Mouse (Mus musculus) c-Kit-positive CD71-positive TER-119-negative erythroid progenitor cells, embryonic 14.5 days (primary cell): ENCODE data around the gene Ccdc180.
A peak's percentile ranks its signal among the peaks of the same experiment; 100 is the strongest.

ENCODE experiments used
- DNase-seq: peaks from one replicate; pipeline ENCODE4 v3.0.0-alpha.2; 2013; ENCODE audit warnings: low read depth

Ccdc180 gene

GRCm38 (mm10) chr4:45890066-45890761 lies at the start of gene Ccdc180:
TSS of gene Ccdc180 (plus strand) at chr4:45890303.
- DNase-seq = peak; percentile 14

GRCm38 (mm10) chr4:45844355-45844754 lies 45.7 kb upstream of the Ccdc180 start:
- DNase-seq = peak; percentile 32

- DNase-seq = no peak
These were observed 43.8 kb upstream of the Ccdc180 start for GRCm38 (mm10) chr4:45846263-45846662.

GRCm38 (mm10) chr4:45848109-45848824 lies 41.8 kb upstream of the Ccdc180 start, which contains the start of gene Stra6l:
TSS of gene Stra6l (plus strand) at chr4:45848664.
- no peak for DNase-seq

GRCm38 (mm10) chr4:45848825-45849156 lies 41.3 kb upstream of the Ccdc180 start:
- no peak for DNase-seq

- DNase-seq = no peak
These were observed 40.7 kb upstream of the Ccdc180 start for GRCm38 (mm10) chr4:45849419-45849818.

DNA sequence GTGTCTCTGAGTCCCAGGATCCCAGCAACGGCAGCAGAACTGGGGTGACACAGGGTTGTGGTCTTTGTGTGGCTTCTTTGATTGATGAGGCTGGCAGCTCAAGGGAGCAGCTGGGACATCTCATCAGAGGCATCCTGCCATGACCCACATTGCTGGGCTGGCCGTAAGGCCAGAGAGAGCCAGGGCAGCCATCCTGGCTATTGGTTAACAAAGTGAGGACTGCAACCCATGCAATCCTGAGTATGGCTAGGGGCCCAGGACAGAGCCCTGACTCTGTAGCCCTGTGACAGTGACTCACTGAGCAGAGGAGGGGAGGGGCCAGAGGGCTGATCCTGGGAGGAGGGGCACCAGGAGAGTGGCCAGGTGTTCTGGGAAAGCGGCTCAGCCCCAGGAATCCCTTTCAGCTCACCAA lies 38.5 kb upstream of the Ccdc180 start:
- DNase-seq = no peak

- DNase-seq = no peak
These were observed 36.4 kb upstream of the Ccdc180 start for GRCm38 (mm10) chr4:45853496-45854246.

- DNase-seq = peak; percentile 19
These were observed 34.2 kb upstream of the Ccdc180 start for GRCm38 (mm10) chr4:45855803-45856424.

GRCm38 (mm10) chr4:45861160-45861559 lies 28.9 kb upstream of the Ccdc180 start:
- DNase-seq = no peak

DNA sequence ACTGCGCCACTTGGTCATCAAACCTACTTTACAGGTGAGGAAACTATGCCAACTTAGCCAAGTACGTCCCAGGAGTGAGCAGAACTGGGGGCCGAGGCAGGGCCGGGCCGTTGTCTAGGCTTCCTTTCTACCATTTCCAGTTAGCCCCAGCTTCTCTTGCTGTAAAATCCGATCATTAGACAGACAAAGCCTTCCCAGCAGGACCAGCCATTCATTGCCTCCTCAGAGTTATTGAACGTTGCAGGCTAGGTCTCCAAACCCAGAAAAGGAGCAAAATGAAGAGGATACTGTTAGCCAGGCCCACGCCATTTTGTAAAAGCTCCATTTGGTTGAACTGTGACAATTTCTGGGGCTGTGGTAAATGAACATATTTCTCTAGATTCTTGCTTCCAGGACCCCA lies 22.7 kb upstream of the Ccdc180 start:
- DNase-seq = no peak

DNA sequence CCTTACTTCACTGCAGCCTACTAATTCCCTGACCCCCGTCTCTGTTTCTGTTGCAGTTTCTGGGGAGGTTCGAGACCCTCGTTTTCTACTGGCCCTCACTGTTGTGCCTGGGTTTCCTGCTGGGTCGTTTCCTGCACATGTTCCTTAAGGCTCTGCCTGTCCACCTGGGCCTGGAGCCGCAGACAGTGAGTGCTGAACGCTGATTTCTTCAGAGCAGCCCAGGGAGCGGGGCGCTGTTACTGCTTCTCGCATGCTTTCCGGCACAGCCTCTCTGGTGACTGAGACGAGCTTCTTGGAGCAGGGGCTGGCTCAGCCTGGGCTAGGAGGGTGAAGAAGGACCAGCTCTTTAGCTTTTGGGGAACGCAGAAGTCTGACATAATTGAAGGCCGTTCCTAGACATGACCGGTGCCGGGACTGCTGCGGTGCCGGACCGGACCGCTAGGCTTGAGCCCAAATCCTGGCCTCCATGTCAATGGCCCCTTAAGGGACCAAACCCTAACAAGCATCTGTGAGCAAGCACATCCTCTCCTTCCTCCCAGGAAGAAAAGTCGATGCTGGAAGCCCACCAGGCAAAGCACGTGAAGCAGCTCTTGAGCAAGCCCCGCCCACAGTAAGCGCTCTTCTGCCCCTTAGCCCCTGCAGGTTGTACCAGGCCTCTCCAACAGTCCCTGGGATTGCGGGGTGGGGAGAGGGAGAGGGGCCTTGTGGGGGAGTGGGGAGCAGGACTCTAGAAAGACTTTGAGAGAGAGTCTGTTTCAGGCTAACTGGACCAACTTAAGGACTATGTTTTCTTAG lies 20.9 kb upstream of the Ccdc180 start:
- DNase-seq = no peak

DNA sequence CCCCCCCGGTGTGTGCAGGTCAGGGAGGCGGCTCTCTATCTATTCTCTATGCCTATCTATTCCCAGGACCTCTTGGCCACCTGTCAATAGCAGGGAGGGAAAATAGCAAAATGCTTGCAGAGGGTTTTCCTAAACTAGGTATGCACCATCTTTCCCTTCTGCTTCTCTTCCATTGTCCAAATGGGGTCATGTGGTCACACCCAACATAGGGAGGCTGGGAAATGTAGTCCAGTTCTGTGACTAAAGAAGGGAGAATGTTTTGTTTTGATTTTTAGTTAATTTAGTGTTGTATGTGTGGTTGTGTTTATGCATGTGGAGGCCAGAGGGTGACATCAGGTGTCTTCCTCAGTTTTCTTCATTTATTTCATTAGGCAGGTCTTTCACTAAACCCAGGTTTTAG lies 18.0 kb upstream of the Ccdc180 start:
- no peak for DNase-seq

- peak; percentile 13 for DNase-seq
These were observed 11.2 kb upstream of the Ccdc180 start for GRCm38 (mm10) chr4:45878929-45879328.

- no peak for DNase-seq
These were observed 7.6 kb upstream of the Ccdc180 start for GRCm38 (mm10) chr4:45882521-45882920.

GRCm38 (mm10) chr4:45883250-45883649 lies 6.9 kb upstream of the Ccdc180 start:
- DNase-seq = no peak

GRCm38 (mm10) chr4:45889487-45889886 lies 616 bp upstream of the Ccdc180 start:
- no peak for DNase-seq

DNA sequence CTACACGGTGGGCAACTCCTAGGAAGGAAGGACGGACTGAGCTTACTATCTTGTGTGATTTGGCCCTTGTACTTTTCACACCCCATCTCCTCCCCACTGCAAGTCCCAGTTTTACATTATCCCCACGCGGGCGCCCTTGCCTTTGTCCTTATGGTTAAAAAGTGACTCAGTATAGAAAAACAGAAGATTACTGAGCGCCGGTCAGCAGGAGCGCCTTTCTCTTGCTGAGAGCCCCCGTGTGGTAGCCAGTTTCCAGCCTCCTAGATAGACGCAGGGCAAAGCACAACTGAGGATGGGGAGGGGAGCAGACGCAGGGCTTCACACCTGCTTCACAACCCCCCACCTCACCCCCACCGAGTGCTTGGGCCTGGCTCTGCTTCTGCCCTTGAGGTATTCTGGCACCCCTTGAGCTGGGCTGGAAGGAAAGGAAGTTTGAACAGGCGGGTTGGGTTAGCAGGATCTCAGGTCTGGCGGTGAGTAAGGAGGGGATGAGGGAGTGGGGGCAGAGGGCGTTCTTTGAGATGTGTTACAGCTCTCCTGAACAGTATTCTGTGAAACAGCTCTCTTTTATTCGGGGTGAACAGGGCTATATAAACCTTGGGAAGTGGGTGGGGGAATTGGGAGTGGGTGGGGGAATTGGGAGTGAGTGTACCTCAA lies 6.5 kb downstream of the Ccdc180 start:
- DNase-seq = no peak

GRCm38 (mm10) chr4:45898413-45898812 lies 8.3 kb downstream of the Ccdc180 start:
- DNase-seq = no peak

DNA sequence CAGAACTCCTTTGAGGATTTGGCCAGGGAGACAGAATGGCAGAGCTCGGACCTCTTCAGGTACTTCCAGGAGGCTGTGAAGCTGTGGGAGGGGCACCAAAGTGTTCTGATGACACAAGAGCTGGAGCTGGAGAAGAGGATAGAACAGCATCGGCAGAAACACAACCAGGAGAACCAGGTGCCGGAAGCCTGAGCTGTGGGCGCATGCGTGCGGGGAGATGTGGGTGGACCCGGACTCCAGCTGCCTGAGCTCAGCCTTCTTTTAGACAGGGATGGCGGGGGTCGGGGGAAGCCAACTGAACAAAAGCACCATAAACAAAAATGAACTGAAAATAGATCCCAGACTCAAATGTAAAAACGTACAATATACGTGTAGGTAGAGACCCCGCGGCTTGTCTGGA lies 19.2 kb downstream of the Ccdc180 start:
- no peak for DNase-seq

- no peak for DNase-seq
These were observed 19.8 kb downstream of the Ccdc180 start for GRCm38 (mm10) chr4:45909924-45910323.
